Mouse (Mus musculus) heart, adult 18-20 months (tissue): ENCODE measurements around the gene Usp8. TPM values are rescaled to one million over a fixed set of nuclear protein-coding genes. Genes with fewer than 3 reads are reported as not detected.

Experiments
- DNase-seq, 2 experiments: peaks; one replicate each; pipeline ENCODE4 v3.0.0; 2021 to 2022; ENCODE audit warnings: mixed read lengths in 1 of 2
- long read RNA-seq, 2 experiments: library from polyadenylated mRNA; stranded (forward); transcript quantifications; one replicate each; pipeline ENCODE4 v2.0.0; 2021
- total RNA-seq, 2 experiments: library from RNA; stranded (reverse); gene quantifications; 2 replicates each; pipeline ENCODE4 v1.2.3; 2021

Gene Usp8
- total RNA-seq = 10 to 100 TPM; 27.3 to 29.9 TPM
- long read RNA-seq, experiment 1, full-length matches to known transcripts = 12 of 17 reads
- long read RNA-seq, experiment 1, partial matches to known transcripts = 3 of 17 reads
- long read RNA-seq, experiment 1, other reads (novel, unspliced or antisense) = 2 of 17 reads
- long read RNA-seq, experiment 2, full-length matches to known transcripts = 6 of 12 reads
- long read RNA-seq, experiment 2, partial matches to known transcripts = 4 of 12 reads
- long read RNA-seq, experiment 2, other reads (novel, unspliced or antisense) = 2 of 12 reads

DNA sequence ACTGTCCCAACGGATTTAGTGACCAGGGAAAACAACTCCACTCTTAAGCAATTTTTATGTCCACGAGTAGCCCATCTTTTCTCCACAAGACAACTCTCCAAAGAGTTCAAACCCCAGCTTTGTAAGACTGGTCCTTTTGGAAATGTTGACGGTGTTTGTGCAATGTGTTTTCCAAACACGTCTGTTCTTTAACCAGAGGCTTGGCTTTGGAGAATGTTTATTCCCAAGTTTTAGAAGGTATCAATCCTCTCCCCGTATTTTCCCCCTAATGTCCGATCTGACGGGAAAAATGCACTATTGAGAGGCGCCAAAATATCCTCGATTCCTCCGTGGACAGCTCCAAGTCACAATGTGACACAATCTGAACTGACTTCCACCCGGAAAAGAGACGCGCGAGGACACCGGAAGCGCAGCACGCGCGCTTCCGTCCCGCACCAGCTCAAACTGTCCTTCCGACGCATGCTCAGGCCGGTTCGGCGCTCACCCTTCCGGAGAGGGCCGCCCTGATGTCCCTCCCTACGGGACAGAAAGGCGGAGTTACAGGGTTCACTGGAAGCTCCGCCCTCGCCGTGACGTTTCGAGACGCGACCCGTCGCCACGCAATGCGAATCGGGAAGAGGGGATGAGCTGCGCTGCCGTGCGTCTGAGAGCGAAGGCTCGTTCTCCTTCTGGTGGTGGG is at the start of gene Usp8:
TSS of gene Usp8 (plus strand) at position 570 of the 679 bp plus-strand sequence.
- peak; percentile 99 for DNase-seq

DNA sequence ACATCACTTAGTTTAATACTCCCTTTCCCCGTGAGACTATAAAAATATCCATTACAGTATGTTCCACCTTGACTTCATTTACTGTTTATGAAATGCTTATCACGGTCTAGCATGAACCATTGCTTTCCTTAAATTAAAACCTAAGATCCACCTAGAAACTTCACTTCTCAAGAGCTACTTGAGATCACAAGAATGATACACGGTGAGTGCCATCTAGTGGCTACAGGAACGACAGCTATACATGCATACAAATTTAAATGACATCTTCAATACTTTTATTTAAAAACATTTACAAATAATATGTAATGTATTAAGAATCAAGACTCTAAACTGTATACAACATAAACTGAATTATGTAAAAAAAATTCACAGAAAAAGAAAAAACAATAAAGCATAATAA is 43.6 kb upstream of the Usp8 start:
- peak; percentile 22 to 33 for DNase-seq

DNA sequence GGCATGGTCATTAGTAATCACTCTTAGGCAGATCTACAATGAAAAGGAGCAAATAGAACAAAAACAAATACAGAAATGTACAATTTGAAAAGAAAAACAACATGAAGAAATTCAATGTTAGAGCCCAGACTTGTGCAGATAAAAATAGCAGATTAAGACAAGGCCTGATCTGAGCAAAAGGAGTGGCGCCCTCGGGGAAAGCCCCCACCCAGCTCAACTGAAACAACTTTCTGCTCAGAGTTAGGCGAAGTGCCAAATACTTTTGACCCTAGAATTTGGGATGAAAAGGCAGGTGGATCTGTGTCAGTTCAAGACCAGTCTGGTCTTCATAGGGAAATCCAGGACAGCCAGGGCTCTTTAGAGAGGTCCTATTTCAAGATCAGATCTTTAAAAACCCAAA is 41.1 kb upstream of the Usp8 start:
- DNase-seq = no peak

DNA sequence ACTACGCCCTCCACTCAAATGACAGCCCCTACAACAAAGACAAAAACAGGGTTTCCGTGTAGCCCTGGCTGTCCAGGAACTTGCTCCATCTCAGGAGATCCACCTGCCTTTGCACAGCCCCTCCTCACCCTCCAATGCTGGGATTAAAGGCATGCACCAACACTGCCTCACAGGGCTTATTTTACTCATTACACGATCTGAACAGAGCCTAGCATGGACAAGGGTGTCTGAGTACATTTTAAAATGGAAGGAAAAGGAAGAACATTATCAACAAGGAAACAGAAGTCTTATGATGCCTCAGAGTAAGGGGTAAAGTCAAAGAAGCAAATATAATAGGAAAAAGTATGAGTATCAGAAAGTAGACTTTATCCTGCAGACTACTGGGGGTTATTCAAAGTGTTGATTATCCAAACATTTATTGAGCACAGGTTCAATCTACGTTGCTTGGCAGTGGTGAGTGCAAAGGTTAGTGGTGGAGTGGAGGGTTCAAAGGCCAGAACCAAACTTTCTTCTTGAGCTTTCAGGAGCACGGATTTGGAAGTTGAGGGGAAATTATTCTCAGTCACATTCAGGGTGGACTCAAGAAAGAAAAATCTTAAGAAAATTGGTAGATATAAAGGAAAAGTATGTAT is 38.4 kb upstream of the Usp8 start:
- no peak for DNase-seq

DNA sequence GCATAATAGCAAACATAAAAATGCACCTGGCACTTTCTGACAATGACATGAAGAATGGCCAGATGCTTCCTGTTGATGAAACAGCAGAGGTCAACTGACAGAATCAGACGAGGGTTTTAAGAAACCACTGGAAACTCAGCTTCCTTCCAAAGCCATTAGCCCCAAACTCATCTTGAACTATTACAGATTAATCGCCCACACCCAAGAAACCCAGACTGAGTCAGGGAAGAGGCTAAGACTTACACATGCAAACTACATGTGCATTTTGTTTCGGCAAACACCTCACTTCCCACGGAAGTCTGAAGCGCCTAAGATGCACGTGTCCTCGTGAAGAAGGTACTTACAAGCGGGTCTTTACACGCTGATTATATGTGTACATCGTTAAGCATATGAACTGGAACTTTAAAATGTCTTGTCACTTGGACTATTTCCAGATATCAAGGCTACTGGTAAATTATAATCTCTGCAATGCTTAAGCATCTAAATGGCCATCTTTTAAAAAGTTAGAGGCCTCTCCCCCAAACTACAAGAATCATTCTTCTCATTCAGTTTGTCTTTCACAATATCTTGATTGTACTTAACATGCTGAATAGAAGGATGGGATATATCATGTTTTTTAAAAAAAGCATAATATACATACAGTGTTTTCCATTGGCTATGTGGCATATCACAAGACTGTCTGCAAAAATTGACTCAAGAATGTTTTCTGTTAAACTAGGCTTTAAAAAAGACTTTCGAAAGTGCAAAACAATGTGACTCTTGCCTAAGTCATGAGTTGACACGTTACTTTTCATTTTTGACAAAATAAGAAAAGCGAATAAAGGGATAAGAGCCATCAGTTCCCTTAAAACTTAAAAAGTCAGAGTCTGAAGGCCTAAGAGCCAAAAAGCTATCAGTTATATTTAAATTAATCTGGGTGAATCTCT is 33.5 kb upstream of the Usp8 start:
- DNase-seq = no peak

DNA sequence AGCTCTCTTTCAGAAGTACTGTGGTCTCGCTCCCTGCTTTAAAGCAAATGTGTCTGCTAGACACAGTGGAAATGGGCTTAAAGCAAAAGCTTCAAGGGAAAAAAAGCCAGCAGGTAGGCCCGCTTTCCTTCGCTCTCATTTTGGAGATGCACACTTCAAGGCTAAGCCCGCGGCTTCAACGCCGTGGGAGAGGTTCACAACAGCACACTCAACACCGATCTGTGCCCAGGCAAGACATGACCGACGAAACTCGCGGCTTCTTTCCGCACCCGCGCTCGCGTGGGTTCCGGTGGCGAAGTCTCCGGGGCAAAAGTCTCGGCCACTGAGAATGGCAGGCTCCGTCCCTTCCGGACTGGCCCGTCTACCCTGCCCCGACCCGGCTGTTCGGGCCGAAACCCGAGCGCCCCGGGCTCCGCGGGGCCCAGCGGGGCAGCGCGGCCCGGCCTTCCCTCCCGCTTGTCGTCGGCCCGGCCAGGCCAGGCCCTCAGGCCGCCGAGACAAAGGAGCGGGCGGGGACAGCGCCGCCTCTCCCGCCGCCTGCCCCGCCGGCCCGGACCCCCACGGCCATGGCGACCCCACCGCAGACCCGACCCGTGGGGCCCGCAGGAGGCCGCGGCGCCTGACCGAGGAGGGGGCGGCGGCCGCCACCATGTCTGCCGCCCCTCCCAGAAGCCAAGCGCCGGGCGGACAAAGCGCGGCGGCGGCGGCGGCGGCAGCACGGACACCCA is 32.5 kb upstream of the Usp8 start:
- DNase-seq = peak; percentile 58 to 70

DNA sequence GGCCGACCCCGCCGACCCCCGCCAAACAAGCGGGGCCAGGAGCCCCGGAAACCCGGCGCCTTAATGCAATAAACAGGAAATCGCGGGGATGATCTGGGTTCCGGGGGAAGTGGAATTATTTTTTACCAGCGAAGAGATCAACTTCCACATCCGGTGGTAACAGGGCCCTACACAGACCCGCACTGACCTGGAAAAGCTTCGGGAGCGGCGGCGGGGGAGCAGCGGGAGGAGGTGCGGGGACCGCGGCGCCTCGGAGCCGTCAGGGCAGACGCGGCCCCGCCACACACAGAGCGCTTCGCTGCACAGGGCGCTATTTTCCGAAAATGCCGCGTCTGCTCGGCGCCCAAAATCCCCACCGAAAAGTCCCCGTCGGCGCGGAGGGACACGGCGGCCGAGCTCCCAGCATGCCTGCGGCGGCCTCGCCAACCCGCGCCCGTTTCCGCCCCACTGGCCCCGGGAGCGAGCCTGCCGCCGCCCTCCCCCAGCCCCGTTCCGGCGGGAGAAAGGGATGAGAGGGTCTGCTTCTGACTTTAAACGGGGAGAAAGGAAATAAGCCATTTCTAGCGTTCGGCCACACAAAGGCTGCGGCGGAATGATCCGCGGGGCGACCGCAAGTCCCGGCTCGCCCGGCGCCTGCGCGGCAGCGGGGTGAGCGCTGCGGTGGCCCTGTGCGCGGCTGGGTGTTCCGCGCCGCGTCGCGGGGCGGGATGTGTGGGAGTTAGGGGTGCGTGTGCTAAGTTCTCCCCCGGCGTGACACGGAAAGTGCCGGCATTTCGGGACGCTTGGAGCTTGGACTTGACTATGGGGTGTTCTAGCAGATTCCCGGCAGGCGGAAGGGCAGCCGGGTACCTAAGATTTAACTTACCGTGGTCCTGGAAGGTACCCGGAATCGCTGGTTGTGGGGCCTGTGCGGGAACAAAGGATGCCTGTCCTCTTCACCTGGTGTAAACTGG is 31.7 kb upstream of the Usp8 start:
- DNase-seq = peak; percentile 91

DNA sequence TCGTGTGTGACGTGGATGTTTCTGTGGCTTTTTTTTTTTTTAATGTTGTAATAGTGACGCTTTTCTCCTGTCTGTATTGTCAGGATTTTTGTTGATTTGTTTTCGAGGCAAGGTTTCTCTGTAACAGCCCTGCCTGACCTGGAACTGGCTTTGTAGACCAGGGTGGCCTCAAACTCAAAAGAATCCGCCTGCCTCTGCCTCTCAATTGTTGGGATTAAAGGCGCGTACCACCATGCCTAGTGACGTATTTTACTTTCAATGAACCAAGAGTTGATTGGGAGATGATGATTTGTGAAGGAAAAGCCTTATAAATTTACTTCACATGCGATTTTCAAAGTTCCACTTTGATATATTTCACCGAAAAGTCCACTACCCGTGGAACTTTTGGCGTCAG is 31.0 kb upstream of the Usp8 start, which contains the start of gene Gabpb1:
TSS of gene Gabpb1 (minus strand) at position 216 of the 394 bp plus-strand sequence.
- DNase-seq = no peak

DNA sequence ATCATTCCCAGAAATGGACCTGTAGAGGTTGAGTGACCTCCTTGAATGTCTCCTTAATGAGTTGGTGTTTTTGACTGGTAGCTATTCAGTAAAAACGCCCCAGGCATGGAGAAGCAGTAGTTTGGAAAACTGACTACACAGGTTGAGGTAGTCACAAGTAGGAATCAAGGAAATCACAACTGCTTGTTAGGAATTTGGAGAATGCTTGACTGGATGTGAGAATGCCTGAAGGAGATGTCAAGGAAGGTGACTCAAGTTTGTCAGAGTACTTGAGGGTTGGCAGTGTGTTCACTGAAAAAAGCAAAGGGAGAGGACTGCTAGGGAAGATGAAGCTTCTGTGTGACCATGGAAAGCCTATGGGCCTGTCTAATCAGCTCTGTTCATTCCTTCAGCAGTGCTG is 29.8 kb upstream of the Usp8 start:
- DNase-seq = no peak

DNA sequence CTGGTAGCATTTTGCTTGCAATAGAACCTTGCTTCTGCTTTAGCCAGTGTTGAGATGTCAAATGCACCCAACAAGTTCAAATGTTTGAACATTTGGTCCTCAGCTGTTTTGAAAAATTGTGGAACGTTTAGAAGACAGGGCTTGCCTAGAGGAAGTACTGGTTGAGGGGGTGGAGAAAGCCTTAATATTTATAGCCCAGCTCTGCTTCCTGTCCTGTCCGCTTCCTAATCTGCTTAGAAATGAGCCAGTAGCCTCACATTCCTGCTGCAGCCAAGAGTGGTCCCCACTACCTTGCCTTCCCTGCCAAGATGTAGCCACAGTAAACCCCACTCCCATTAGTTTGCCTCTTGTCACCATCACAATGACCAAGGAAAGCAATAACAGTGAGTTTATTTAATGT is 24.8 kb upstream of the Usp8 start:
- DNase-seq = peak; percentile 34 to 65

DNA sequence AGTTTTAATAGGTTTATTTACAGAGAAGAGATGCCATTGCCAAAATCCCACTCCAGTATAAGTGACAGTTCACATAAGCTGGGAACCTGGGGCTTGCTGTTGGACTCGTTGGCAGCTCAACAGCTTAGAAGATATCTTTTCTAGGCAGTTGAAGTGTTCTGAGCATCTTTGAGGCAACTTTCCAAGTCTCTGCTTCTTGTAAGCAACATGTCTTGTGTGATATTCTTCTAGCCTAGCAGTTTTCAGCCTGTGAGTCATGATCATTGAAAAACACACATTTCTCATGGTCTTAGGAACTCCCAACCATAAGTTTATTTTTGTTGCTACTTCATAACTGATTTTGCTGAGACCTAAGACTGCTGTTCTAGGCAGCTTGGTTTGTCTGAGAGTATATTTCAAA is 24.2 kb upstream of the Usp8 start:
- no peak for DNase-seq

DNA sequence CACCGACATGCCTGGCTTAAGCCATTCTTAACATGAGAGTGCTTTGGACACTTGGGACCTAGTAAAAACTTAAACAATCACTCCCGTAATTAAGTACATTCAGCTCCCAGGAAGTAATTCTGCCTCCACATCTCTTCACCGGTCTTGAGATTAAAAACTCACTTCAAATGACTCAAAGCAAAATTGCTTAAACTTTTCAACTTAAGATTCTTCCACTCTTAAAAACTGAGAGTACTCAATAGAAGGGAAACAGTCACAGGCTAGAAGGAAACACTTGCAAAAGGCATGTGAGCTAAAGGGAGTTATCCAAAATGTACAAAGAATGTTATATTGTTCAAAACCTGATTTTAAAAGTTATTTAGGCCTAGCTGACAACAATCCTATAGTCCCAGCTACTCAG is 15.8 kb upstream of the Usp8 start:
- DNase-seq = no peak

DNA sequence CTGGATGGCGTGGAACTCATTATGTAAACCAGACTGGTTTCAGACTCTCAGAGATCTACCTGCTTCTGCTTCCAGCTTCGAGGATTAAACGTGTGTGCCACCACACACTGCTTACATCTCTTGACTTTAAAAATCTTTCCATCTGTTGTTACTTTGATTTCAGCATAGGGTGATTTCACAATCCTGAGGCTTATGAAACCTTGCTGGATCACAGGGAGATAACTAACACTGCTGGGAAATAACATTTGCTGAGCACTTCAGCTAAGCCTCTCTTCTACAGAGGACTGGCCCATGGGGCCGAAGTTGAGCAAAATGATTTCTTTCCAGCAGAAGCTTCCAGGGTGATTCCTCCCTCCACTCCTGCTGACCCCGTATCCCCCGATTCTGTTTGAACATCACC is 11.8 kb upstream of the Usp8 start:
- DNase-seq = peak; percentile 23 to 27

DNA sequence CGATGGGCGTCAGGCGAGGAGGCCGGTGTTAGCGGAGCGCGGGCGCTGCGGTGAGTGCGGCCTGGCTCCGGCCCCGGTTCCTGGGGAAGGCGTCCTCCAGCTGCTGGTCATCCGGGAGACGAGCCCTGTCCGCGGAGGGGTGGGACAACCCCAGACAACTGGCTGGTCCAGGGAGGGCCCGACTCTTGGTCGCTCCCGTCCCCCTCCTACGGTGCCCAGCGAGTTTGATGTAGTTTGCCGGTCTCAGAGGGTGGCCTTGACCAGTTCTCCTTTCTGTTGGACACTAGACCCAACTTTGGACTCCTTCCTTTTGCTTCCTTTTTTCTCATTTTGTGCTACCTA is 281 bp downstream of the Usp8 start:
- DNase-seq = no peak

DNA sequence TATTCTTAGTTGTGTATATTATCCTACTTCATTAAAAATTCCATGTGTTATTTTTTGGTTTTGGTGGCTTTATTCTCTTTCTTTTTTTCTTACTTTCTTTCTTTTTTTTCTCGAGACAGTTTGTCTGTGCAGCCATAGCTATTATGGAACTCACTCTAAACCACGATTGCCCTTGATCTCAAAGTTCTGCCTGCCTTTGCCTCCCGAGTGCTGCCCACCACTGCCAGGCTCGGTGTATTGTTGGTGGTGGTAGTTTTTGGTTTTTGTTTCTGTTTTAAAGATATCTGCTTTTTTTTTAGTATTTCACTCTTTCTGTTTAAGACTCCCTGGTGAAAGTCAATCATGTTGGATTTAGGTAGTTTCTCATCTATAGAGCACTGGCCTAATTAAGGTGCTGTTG is 1.2 kb downstream of the Usp8 start:
- DNase-seq = no peak

DNA sequence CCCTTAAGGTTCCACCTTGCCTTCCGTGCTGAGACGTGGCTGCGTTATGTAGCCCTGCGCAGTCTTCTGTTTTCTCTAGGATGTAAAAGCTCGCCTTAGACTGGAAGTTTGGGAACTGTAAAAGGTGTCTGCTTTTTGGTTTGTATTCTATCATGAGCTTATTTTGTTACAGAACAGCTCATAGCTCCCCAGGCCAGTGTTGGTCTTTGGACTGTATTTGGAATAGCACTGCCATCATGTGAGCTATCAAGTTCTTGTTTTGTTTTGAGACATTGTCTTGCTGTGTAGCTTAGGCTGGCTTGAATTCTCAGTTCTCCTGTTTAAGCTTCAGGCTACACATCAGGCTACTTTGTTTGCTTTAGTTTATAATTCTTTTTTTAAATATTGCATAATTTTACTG is 5.4 kb downstream of the Usp8 start:
- no peak for DNase-seq

DNA sequence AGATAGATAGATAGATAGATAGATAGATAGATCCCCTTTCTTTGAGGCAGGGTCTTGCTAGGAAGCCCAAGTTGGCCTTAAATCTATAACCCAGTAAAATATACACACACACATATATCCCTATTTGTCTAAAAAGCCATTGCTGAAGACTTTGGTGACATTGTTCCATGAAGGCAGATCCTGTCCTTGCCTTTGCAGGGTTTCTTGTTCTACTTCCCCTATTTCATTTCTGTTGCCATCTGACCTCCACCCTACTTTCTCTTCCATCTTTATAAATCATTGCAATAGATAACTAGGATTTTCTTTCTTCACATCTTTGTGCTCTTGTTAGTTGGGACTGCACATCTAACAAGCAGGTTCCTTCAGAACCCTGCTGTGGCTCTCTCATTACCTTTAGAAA is 5.8 kb downstream of the Usp8 start:
- DNase-seq = no peak

DNA sequence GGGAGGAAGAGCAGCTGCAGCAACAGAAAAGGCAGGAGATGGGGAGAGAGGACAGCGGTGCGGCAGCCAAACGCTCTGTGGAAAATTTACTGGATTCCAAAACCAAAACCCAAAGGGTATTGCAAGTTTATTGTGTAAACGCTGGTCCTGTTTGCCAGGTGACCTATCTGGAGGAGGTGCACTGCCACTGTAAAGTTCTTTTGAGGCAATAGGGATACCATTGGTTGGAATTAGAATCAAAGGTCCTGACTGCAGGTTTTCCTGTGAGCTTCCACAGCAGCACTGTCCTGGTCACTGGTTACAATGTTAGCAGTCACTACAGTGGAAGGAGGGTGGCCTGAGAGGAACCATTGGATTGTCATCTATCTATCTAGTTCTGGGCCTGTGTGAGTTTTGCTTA is 22.1 kb downstream of the Usp8 start:
- no peak for DNase-seq

DNA sequence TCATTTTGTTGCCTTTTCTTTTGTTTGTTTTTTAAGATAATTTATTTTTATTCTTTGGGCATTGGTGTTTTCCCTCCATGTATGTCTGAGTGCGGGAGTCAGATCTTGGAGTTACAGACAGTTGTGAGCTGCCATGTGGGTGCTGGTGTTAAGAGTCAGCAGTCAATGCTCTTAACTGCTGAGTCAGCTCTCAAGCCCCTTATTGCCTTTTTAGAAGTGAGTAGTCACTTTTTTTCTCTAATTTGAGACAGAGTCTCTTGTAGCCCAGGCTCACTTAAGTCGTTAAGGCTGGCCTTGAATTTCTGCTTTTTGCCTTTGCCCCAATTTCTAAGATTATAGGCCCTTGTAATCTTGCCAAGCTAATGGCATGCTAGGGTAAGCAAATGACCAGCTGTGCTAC is 23.4 kb downstream of the Usp8 start:
- no peak for DNase-seq

DNA sequence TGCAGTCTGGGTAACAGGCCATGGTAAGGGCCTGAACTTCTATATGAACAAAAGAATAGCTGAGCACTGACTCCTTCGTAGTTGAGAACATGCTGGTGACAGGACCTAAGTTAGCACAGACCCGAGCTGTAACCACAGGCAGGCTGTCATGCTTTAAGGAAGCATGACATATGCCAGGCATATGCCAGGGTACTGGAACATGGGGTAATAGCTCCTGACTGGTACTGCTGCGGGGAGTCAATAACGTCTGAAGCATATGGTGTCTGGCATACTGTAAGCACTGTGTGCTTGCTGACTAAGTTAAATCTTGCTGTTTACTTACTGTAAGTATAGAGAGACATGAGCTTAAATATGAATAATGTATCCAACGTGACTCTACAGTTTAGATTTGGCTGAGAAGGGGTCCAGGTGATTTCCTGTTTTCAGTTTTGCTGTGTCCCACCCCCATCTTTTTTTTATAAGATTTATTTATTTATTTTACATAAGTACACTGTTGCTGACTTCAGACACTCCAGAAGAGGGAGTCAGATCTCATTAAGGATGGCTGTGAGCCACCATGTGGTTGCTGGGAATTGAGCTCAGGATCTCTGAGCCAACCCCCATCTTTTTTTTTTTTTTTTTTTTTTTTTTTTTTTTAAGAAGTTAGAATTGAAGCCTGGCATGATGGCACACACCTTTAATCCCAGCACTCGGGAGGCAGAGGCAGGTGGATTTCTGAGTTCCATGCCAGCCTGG is 28.4 kb downstream of the Usp8 start:
- DNase-seq = no peak
